Mouse (Mus musculus): ENCODE results near the gene Prune2.

DNA sequence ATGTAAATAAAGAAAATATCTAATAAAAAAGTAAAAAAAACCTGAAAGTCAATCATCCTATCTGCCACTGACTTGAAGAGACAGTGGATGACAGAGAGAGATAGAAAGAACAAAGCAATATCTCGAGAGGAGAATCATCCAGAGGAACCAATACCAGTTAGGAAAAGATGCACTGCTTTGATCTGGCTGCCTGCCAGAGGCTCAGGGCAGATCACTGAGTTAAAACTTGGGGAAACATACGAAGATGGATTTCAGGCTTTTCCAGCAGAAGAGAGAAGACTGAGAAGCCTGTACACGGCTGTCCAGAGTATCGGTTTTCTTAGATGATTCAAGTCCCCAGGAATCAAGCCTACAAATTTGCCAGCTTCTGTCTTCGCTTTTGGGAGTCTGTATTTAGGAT is 287.0 kb downstream of the Prune2 start:
- no peak for TF ChIP-seq CTCF (IDR thresholded peaks at IDR 0.05; ENCODE audit: control insufficient read depth, insufficient read depth, insufficient read length)
- TF ChIP-seq MAX (IDR thresholded peaks at IDR 0.05), result no peak
